Mouse (Mus musculus) lung, adult 2 months (tissue): ENCODE data around the gene Lmtk3.

ENCODE experiments used
- CTCF ChIP-seq: fragments of 200-500 bp; IDR thresholded peaks from 2 replicates; pipeline ENCODE4 v1.5.1; 2011; ENCODE audit warnings: mild to moderate bottlenecking, low read length, control low read depth; ENCODE audit not compliant: insufficient read depth
- POLR2A ChIP-seq: fragments of 200-500 bp; IDR thresholded peaks from 2 replicates; pipeline ENCODE4 v1.6.1; 2011; ENCODE audit warnings: low read depth, mild to moderate bottlenecking, control low read depth, low read length, borderline replicate concordance; ENCODE audit errors: extremely low read depth

- TF ChIP-seq POLR2A (no peak), CTCF (no peak)
These were observed 25.9 kb downstream of the Lmtk3 start for GRCm38 (mm10) chr7:45809276-45810075.
